Mouse (Mus musculus): Measurements from ENCODE around the gene Ibsp. TPM values are rescaled to one million over a fixed set of nuclear protein-coding genes. Genes with fewer than 3 reads are reported as not detected.

Ibsp gene
- total and polyA plus RNA-seq, 2 experiments from 2014 or later, result not detected

- Histone ChIP-seq H3K27me3 (ENCODE audit: control insufficient read depth, insufficient read depth, low read length) (no peaks in the 10 kb centered on the region), H3K9me3 (replicated peaks; ENCODE audit: control insufficient read depth, low read length) (no peaks in the 10 kb centered on the region), H3K4me1 (ENCODE audit: control insufficient read depth, insufficient read depth) (no peaks in the 10 kb centered on the region), H3K27ac (ENCODE audit: low read depth) (no peak overlapping the region), H3K4me3 (ENCODE audit: low read depth, low read length) (no peak overlapping the region), H3K36me3 (replicated peaks; ENCODE audit: control insufficient read depth, insufficient read depth, low read length) (no peaks in the 10 kb centered on the region), H3K4me2 (ENCODE audit: low read depth, low read length) (no peak overlapping the region), H3K9ac (replicated peaks; ENCODE audit: low read depth, low read length) (no peak overlapping the region)
- TF ChIP-seq EP300 (IDR thresholded peaks at IDR 0.05; ENCODE audit: low read depth) (no peak), CTCF (IDR thresholded peaks at IDR 0.05; ENCODE audit: low read depth) (peak; percentile 37)
- DNase-seq (ENCODE audit: low spot score) (no peak), ATAC-seq (ENCODE audit: insufficient read depth, low read depth) (no peak)
- 29% methylated on average over 6 of the region's 6 CpGs for WGBS
Measured at GRCm38 (mm10) chr5:104342881-104343280, 43.9 kb downstream of the Ibsp start.

GRCm38 (mm10) chr5:104344526-104345240, 45.7 kb downstream of the Ibsp start:
- Histone ChIP-seq H3K27ac (ENCODE audit: low read depth) (no peak overlapping the region), H3K36me3 (replicated peaks; ENCODE audit: control insufficient read depth, insufficient read depth, low read length) (no peaks in the 10 kb centered on the region), H3K4me2 (ENCODE audit: low read depth, low read length) (no peak overlapping the region), H3K27me3 (ENCODE audit: control insufficient read depth, insufficient read depth, low read length) (no peaks in the 10 kb centered on the region), H3K4me3 (ENCODE audit: low read depth, low read length) (no peak overlapping the region), H3K9me3 (replicated peaks; ENCODE audit: control insufficient read depth, low read length) (no peaks in the 10 kb centered on the region), H3K4me1 (ENCODE audit: control insufficient read depth, insufficient read depth) (no peaks in the 10 kb centered on the region), H3K9ac (replicated peaks; ENCODE audit: low read depth, low read length) (no peak overlapping the region)
- TF ChIP-seq EP300 (IDR thresholded peaks at IDR 0.05; ENCODE audit: low read depth) (no peak), CTCF (IDR thresholded peaks at IDR 0.05; ENCODE audit: low read depth) (peak; percentile 34; the same call in 1 of the 2 replicates)
- 65% methylated on average over 9 of the region's 9 CpGs for WGBS
- no peak for DNase-seq (ENCODE audit: low spot score)
- ATAC-seq (ENCODE audit: insufficient read depth, low read depth), result no peak

- WGBS, result 65% methylated on average over 6 of the region's 6 CpGs
- H3K4me3 ChIP-seq (ENCODE audit: low read depth, low read length), result no peak overlapping the region
- no peaks in the 10 kb centered on the region for H3K9me3 ChIP-seq (replicated peaks; ENCODE audit: control insufficient read depth, low read length)
- no peak for ATAC-seq (ENCODE audit: insufficient read depth, low read depth)
- H3K9ac ChIP-seq (replicated peaks; ENCODE audit: low read depth, low read length), result no peak overlapping the region
- no peak overlapping the region for H3K27ac ChIP-seq (ENCODE audit: low read depth)
- no peaks in the 10 kb centered on the region for H3K27me3 ChIP-seq (ENCODE audit: control insufficient read depth, insufficient read depth, low read length)
- no peaks in the 10 kb centered on the region for H3K4me1 ChIP-seq (ENCODE audit: control insufficient read depth, insufficient read depth)
- H3K36me3 ChIP-seq (replicated peaks; ENCODE audit: control insufficient read depth, insufficient read depth, low read length), result no peaks in the 10 kb centered on the region
- no peak for DNase-seq (ENCODE audit: low spot score)
- TF ChIP-seq EP300 (IDR thresholded peaks at IDR 0.05; ENCODE audit: low read depth) (no peak), CTCF (IDR thresholded peaks at IDR 0.05; ENCODE audit: low read depth) (no peak)
- H3K4me2 ChIP-seq (ENCODE audit: low read depth, low read length), result no peak overlapping the region
Measured at GRCm38 (mm10) chr5:104345241-104345630, 46.3 kb downstream of the Ibsp start.

GRCm38 (mm10) chr5:104351041-104351440, 52.1 kb downstream of the Ibsp start:
- DNase-seq (ENCODE audit: low spot score) (no peak), ATAC-seq (ENCODE audit: insufficient read depth, low read depth) (no peak)
- no peak for TF ChIP-seq CTCF (IDR thresholded peaks at IDR 0.05; ENCODE audit: low read depth)
- TF ChIP-seq EP300 (IDR thresholded peaks at IDR 0.05; ENCODE audit: low read depth), result no peak
- no peaks in the 10 kb centered on the region for H3K4me1 ChIP-seq (ENCODE audit: control insufficient read depth, insufficient read depth)
- H3K36me3 ChIP-seq (replicated peaks; ENCODE audit: control insufficient read depth, insufficient read depth, low read length), result no peaks in the 10 kb centered on the region
- WGBS, result 56% methylated on average over 1 of the region's 1 CpGs
- H3K9ac ChIP-seq (replicated peaks; ENCODE audit: low read depth, low read length), result no peak overlapping the region
- H3K4me3 ChIP-seq (ENCODE audit: low read depth, low read length), result no peak overlapping the region
- no peak overlapping the region for H3K27ac ChIP-seq (ENCODE audit: low read depth)
- H3K27me3 ChIP-seq (ENCODE audit: control insufficient read depth, insufficient read depth, low read length), result no peaks in the 10 kb centered on the region
- H3K4me2 ChIP-seq (ENCODE audit: low read depth, low read length), result no peak overlapping the region
- no peaks in the 10 kb centered on the region for H3K9me3 ChIP-seq (replicated peaks; ENCODE audit: control insufficient read depth, low read length)

GRCm38 (mm10) chr5:104351874-104352273, 52.9 kb downstream of the Ibsp start:
- TF ChIP-seq EP300 (IDR thresholded peaks at IDR 0.05; ENCODE audit: low read depth) (no peak), CTCF (IDR thresholded peaks at IDR 0.05; ENCODE audit: low read depth) (no peak)
- no peak overlapping the region for H3K27ac ChIP-seq (ENCODE audit: low read depth)
- DNase-seq (ENCODE audit: low spot score) (peak; percentile 6), ATAC-seq (ENCODE audit: insufficient read depth, low read depth) (no peak)
- no peak overlapping the region for H3K4me2 ChIP-seq (ENCODE audit: low read depth, low read length)
- no peaks in the 10 kb centered on the region for H3K36me3 ChIP-seq (replicated peaks; ENCODE audit: control insufficient read depth, insufficient read depth, low read length)
- no peaks in the 10 kb centered on the region for H3K4me1 ChIP-seq (ENCODE audit: control insufficient read depth, insufficient read depth)
- H3K4me3 ChIP-seq (ENCODE audit: low read depth, low read length), result no peak overlapping the region
- WGBS, result 52% methylated on average over 5 of the region's 5 CpGs
- no peak overlapping the region for H3K9ac ChIP-seq (replicated peaks; ENCODE audit: low read depth, low read length)
- no peaks in the 10 kb centered on the region for H3K9me3 ChIP-seq (replicated peaks; ENCODE audit: control insufficient read depth, low read length)
- H3K27me3 ChIP-seq (ENCODE audit: control insufficient read depth, insufficient read depth, low read length), result no peaks in the 10 kb centered on the region

- DNase-seq (ENCODE audit: low spot score), result no peak
- 74% methylated on average over 5 of the region's 5 CpGs for WGBS
Measured at GRCm38 (mm10) chr5:104357575-104357974, 58.6 kb downstream of the Ibsp start.

More at GRCm38 (mm10) chr5:104357575-104357974, 58.6 kb downstream of the Ibsp start:
- Histone ChIP-seq H3K36me3 (replicated peaks; ENCODE audit: control insufficient read depth, insufficient read depth, low read length) (no peaks in the 10 kb centered on the region), H3K9ac (replicated peaks; ENCODE audit: low read depth, low read length) (no peak overlapping the region), H3K4me1 (ENCODE audit: control insufficient read depth, insufficient read depth) (peaks cover 9% of the 10 kb centered on the region), H3K27me3 (ENCODE audit: control insufficient read depth, insufficient read depth, low read length) (no peaks in the 10 kb centered on the region), H3K4me3 (ENCODE audit: low read depth, low read length) (no peak overlapping the region), H3K27ac (ENCODE audit: low read depth) (no peak overlapping the region), H3K4me2 (ENCODE audit: low read depth, low read length) (no peak overlapping the region), H3K9me3 (replicated peaks; ENCODE audit: control insufficient read depth, low read length) (no peaks in the 10 kb centered on the region)
- ATAC-seq (ENCODE audit: insufficient read depth, low read depth), result no peak
- TF ChIP-seq CTCF (IDR thresholded peaks at IDR 0.05; ENCODE audit: low read depth) (no peak), EP300 (IDR thresholded peaks at IDR 0.05; ENCODE audit: low read depth) (no peak)

Data from heart, postnatal 0 days (tissue).